13 mouse cellular contexts compared by ENCODE assay signal in genomic region chr5:36534455-36535030, GRCm38 (mm10).
"Had no signal": no experiment of that assay in that cellular context is flagged by ENCODE, and none has a peak within 500 bp of the region (broad histone marks: within the 10 kb centered on the region; RNA-seq: fewer than 3 reads in every experiment).

No protein-coding gene starts in this region.

- H3K36me3 ChIP-seq: intestine, embryonic 15.5 days; limb, embryonic 13.5 days; midbrain, embryonic 12.5 days had no signal

- ATAC-seq: intestine, embryonic 15.5 days had no signal

- H3K4me3 ChIP-seq: intestine, embryonic 15.5 days; limb, embryonic 13.5 days; midbrain, embryonic 12.5 days had no signal

- DNase-seq: kidney, adult 18-20 months; kidney, postnatal 10 days; kidney, postnatal 4 days; left cerebral cortex, postnatal 4 days; lung, embryonic 14.5 days; lung, postnatal 10 days; lung, postnatal 4 days; right cerebral cortex, postnatal 14 days; thymus, postnatal 36 days had no signal

- H3K9ac ChIP-seq: intestine, embryonic 15.5 days; limb, embryonic 13.5 days; liver, embryonic 14.5 days; lung, embryonic 14.5 days; midbrain, embryonic 12.5 days had no signal

- H3K27ac ChIP-seq: intestine, embryonic 15.5 days; limb, embryonic 13.5 days; liver, embryonic 14.5 days; midbrain, embryonic 12.5 days had no signal

- H3K4me2 ChIP-seq: intestine, embryonic 15.5 days; limb, embryonic 13.5 days; lung, embryonic 14.5 days; midbrain, embryonic 12.5 days had no signal

- H3K9me3 ChIP-seq: intestine, embryonic 15.5 days; limb, embryonic 13.5 days; midbrain, embryonic 12.5 days had no signal

- H3K27me3 ChIP-seq: intestine, embryonic 15.5 days; limb, embryonic 13.5 days; midbrain, embryonic 12.5 days had no signal
